Mouse (Mus musculus): ENCODE measurements around the gene Cd6. TPM values are rescaled to one million over a fixed set of nuclear protein-coding genes. Genes with fewer than 3 reads are reported as not detected.

The Cd6 gene
- polyA plus RNA-seq, 1 experiment, result not detected

DNA sequence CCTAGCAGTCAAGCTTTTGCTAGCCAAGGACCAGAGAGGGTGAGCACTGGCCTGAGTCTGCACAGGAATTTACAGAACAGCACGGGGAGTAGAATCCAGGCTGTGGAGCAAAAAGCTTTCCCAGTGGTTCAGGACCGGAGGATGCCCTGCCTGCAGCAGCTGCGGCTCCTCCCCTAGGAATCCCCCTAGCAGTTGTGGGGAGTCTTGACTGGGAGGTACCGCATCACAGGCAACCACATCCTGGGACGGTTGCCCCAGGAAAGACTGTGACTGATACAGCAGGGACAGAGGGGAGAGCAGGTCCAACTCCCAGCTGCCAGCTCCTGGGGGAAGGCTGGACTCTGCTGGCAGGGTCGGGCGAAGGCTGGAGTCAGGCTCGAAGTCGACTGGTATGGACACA, 41.6 kb downstream of the Cd6 start:
- Histone ChIP-seq H3K27ac (ENCODE audit: insufficient read depth, low read length) (no peak overlapping the region), H3K4me1 (ENCODE audit: control insufficient read depth, insufficient read depth, low read length) (no peaks in the 10 kb centered on the region; the same call in 1 of the 2 replicates), H3K4me3 (ENCODE audit: insufficient read depth, low read length) (no peak overlapping the region)
- TF ChIP-seq CTCF (IDR thresholded peaks at IDR 0.05; ENCODE audit: borderline replicate concordance, insufficient read depth, low read length), result no peak
- no peak for TF ChIP-seq POLR2A (IDR thresholded peaks at IDR 0.05; ENCODE audit: low read depth, low read length)

DNA sequence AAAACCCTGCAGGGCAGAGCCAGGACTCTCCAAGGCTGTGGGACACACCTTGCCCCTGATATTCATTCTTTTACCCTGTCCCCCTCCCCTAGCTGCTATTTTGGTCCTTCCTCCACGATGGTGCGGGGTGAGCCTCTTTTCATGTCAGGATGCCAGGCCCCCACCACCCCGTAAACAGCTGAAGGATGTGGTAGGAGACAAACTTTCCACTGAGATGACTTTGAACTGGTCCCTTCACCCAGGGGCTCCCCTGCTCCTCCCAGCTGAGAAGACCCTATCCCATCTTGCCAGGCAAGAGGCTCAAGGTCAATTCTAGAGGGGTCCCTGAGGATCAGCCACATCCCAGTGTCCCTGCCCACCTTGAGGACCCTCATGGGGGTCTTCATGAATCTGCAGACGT, 42.5 kb downstream of the Cd6 start:
- Histone ChIP-seq H3K4me3 (ENCODE audit: insufficient read depth, low read length) (no peak overlapping the region), H3K27ac (ENCODE audit: insufficient read depth, low read length) (no peak overlapping the region), H3K4me1 (ENCODE audit: control insufficient read depth, insufficient read depth, low read length) (peaks cover 7% of the 10 kb centered on the region)
- TF ChIP-seq CTCF (IDR thresholded peaks at IDR 0.05; ENCODE audit: borderline replicate concordance, insufficient read depth, low read length) (no peak), POLR2A (IDR thresholded peaks at IDR 0.05; ENCODE audit: low read depth, low read length) (no peak)

DNA sequence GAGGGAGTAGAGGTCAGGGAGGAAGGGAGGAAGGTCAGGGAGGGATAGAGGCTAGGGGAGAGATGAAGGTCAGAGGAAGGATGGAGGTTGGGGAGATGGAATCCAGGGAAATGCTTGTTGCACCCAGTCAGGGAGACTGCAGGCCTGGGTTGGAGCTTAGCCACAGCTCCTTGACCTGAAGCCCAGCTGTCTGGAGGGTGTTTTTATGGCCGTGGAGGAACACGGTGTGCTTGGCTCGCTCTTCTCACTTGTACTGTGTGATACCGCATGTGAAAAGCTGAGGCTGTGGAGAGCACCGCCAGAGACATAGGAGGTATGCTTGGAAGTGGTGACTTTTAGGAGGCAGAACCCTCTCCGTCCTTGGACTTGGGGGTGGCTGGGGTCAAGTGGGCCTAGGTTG, 43.1 kb downstream of the Cd6 start:
- H3K4me3 ChIP-seq (ENCODE audit: insufficient read depth, low read length), result no peak overlapping the region
- no peak overlapping the region for H3K27ac ChIP-seq (ENCODE audit: insufficient read depth, low read length)
- peaks cover 12% of the 10 kb centered on the region for H3K4me1 ChIP-seq (ENCODE audit: control insufficient read depth, insufficient read depth, low read length)
- TF ChIP-seq CTCF (IDR thresholded peaks at IDR 0.05; ENCODE audit: borderline replicate concordance, insufficient read depth, low read length) (no peak), POLR2A (IDR thresholded peaks at IDR 0.05; ENCODE audit: low read depth, low read length) (no peak)

DNA sequence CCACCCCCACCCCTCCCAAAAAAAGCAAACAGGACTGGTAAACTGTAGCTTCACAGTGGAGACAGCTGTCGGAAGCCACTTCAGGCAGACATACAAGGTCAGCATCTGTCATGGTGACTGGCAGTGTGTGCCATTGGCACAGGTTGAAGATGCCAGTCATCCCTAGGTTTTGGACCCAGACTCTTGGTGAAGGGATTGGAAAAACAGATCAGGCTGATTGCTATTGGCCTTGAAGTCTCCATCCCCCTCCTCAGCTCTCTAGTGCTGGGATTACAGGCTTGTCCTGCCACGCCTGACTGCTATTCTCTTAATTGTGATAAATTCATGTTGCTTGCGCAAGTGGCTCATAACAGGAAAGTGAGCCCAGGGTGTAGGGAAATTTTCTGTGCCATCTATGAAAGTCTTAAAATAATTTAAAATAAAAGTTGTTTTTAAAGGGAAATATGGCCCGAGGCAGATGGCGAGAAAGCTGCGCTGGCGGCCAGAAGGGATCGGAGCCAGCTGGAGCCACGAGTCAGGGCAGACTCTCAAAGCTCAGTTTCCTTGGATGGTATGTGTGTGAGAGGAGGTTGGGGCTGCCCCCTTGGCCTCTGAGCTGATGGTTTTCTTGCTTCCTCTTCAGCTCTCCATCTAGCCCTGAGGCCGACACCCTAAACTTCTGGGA, 44.9 kb downstream of the Cd6 start:
- no peak for TF ChIP-seq CTCF (IDR thresholded peaks at IDR 0.05; ENCODE audit: borderline replicate concordance, insufficient read depth, low read length)
- no peak for TF ChIP-seq POLR2A (IDR thresholded peaks at IDR 0.05; ENCODE audit: low read depth, low read length)
- H3K4me1 ChIP-seq (ENCODE audit: control insufficient read depth, insufficient read depth, low read length), result peaks cover 23% of the 10 kb centered on the region
- no peak overlapping the region for H3K27ac ChIP-seq (ENCODE audit: insufficient read depth, low read length)
- no peak overlapping the region for H3K4me3 ChIP-seq (ENCODE audit: insufficient read depth, low read length)

DNA sequence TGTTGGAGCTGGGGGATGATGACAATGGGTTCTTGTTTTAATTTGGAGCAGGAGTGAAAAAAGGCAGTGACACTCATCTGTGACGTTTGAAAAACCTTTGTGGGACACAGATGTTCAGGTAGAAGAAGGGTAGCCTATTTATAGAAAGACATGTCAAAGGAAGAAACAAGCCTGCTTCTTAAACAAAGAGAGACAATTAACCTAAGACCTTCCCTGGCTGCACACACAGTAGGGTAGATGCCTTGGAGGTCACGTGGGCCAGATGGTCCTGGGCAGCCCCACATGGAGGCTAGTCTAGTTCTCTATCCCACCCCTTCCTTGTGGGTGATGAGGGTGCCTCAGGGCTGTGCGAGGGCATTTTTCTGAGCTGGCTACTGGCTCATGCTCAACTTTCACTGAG, 45.8 kb downstream of the Cd6 start:
- no peak for TF ChIP-seq CTCF (IDR thresholded peaks at IDR 0.05; ENCODE audit: borderline replicate concordance, insufficient read depth, low read length)
- TF ChIP-seq POLR2A (IDR thresholded peaks at IDR 0.05; ENCODE audit: low read depth, low read length), result no peak
- Histone ChIP-seq H3K4me3 (ENCODE audit: insufficient read depth, low read length) (no peak overlapping the region), H3K27ac (ENCODE audit: insufficient read depth, low read length) (no peak overlapping the region), H3K4me1 (ENCODE audit: control insufficient read depth, insufficient read depth, low read length) (peaks cover 23% of the 10 kb centered on the region)

DNA sequence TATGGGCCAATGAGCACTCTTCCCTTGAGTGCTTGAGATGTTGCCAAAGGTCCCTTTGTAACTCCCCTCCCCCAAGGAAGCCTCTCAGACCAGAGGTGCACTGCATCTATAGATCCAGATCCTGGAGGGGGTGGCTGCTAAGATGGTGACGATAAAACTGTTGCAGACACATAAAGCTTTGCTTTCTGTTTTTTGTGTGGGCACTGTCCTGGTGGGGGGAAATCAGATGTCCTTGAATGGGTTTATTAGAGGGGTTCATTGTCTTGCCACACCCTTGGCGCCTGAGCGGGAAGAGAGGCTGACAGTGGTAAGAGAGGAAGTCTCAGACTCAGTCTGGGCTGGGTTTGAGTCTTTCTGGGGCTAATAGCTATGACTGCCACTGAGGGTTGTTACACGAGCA, 46.7 kb downstream of the Cd6 start:
- peaks cover 23% of the 10 kb centered on the region for H3K4me1 ChIP-seq (ENCODE audit: control insufficient read depth, insufficient read depth, low read length)
- H3K27ac ChIP-seq (ENCODE audit: insufficient read depth, low read length), result peak overlapping the region; percentile 90; the same call in 1 of the 2 replicates
- TF ChIP-seq POLR2A (IDR thresholded peaks at IDR 0.05; ENCODE audit: low read depth, low read length) (no peak), CTCF (IDR thresholded peaks at IDR 0.05; ENCODE audit: borderline replicate concordance, insufficient read depth, low read length) (no peak)
- no peak overlapping the region for H3K4me3 ChIP-seq (ENCODE audit: insufficient read depth, low read length)

DNA sequence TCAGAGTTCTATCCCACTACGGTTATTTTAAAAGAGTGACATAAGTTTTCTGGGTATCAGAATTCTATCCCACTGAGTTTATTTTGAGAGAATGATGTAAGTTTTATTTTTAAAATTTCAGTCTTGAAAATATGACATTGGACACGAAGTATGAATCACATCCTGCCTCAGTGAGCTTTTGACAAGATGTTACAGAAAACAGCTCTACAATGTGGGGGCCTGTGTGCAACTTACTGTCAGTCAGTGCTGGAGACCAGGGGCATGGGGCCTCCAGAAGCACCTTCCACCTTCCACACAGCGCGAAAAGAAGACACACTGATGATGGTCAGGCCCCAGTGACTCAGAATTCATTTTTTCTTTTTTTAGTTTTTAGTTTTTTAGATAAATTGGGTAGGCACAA, 48.2 kb downstream of the Cd6 start:
- no peak for TF ChIP-seq CTCF (IDR thresholded peaks at IDR 0.05; ENCODE audit: borderline replicate concordance, insufficient read depth, low read length)
- TF ChIP-seq POLR2A (IDR thresholded peaks at IDR 0.05; ENCODE audit: low read depth, low read length), result no peak
- no peak overlapping the region for H3K4me3 ChIP-seq (ENCODE audit: insufficient read depth, low read length)
- H3K27ac ChIP-seq (ENCODE audit: insufficient read depth, low read length), result peak overlapping the region; percentile 90
- H3K4me1 ChIP-seq (ENCODE audit: control insufficient read depth, insufficient read depth, low read length), result peaks cover 23% of the 10 kb centered on the region

DNA sequence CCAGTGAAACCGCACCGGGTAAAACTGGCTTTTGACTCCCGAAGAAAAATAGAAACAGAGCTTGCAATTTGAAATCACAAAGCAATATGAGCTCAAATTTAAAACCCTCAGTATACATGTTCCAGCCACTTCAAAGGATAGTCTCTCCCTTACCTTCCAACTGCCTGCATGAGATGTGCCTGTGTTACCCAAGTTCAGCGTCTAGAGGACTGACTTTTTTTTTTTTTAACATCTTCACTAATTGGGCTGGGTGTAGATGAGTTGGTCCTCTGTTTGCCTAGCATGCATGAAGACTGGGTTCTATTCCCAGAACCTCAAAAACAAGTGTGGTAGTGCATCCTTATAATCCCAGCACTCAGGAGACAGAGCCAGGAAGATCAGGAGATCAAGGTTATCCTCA, 53.0 kb downstream of the Cd6 start:
- no peak for TF ChIP-seq CTCF (IDR thresholded peaks at IDR 0.05; ENCODE audit: borderline replicate concordance, insufficient read depth, low read length)
- TF ChIP-seq POLR2A (IDR thresholded peaks at IDR 0.05; ENCODE audit: low read depth, low read length), result no peak
- Histone ChIP-seq H3K4me3 (ENCODE audit: insufficient read depth, low read length) (no peak overlapping the region), H3K4me1 (ENCODE audit: control insufficient read depth, insufficient read depth, low read length) (peaks cover 11% of the 10 kb centered on the region; the same call in 1 of the 2 replicates), H3K27ac (ENCODE audit: insufficient read depth, low read length) (no peak overlapping the region)

DNA sequence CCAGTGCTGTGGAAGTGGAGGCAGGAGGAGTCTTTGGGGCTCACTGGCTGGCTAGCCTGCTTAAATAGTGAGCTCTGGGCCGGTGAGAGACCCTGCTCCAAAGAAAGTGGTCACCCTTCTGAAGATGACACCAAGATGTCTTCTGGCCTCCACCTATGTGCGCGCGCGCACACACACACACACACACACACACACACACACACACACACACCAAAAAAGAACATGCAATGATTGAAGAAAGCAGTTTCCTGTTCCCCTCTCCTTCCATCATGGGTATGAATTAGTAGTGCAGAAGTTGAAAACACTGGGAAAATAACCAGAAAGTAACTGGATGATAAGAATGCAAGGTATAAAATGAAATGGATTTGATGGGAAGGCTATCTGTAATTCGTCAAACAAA, 55.7 kb downstream of the Cd6 start:
- TF ChIP-seq CTCF (IDR thresholded peaks at IDR 0.05; ENCODE audit: borderline replicate concordance, insufficient read depth, low read length), result no peak
- TF ChIP-seq POLR2A (IDR thresholded peaks at IDR 0.05; ENCODE audit: low read depth, low read length), result no peak
- H3K27ac ChIP-seq (ENCODE audit: insufficient read depth, low read length), result no peak overlapping the region
- H3K4me1 ChIP-seq (ENCODE audit: control insufficient read depth, insufficient read depth, low read length), result no peaks in the 10 kb centered on the region
- no peak overlapping the region for H3K4me3 ChIP-seq (ENCODE audit: insufficient read depth, low read length)

DNA sequence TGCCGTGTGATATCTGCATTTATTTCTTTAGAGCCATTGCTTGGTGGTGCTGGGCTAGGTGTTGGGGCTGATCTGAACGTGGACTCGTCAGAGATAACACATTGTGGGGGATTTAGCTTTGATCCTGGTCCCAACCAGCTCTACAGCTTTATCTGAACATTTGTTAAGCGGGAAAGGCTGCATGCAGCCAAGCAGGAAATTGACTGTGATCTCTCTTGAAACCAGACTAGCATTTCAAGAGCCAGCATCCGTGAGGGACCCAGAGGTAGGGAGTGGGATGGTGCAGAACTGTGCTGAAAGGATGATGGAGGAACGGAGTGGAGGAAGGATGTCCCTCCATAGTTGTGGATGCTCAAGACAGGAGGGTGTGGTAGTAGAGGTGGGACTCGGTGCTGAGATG, 56.5 kb downstream of the Cd6 start:
- TF ChIP-seq POLR2A (IDR thresholded peaks at IDR 0.05; ENCODE audit: low read depth, low read length), result no peak
- no peak for TF ChIP-seq CTCF (IDR thresholded peaks at IDR 0.05; ENCODE audit: borderline replicate concordance, insufficient read depth, low read length)
- no peaks in the 10 kb centered on the region for H3K4me1 ChIP-seq (ENCODE audit: control insufficient read depth, insufficient read depth, low read length)
- no peak overlapping the region for H3K4me3 ChIP-seq (ENCODE audit: insufficient read depth, low read length)
- no peak overlapping the region for H3K27ac ChIP-seq (ENCODE audit: insufficient read depth, low read length)

Measured in embryonic fibroblast, embryonic 13.5 days (primary cell).